Mouse (Mus musculus) liver, postnatal 0 days (tissue): Measurements from ENCODE around the gene Slc39a11.

ENCODE experiments used
- CTCF ChIP-seq: sonication (generic); IDR thresholded peaks from 2 replicates; pipeline ENCODE4 v1.5.1; 2016; ENCODE audit warnings: antibody characterized with exemption, low read depth
- EP300 ChIP-seq: IDR thresholded peaks from 2 replicates; pipeline ENCODE4 v1.6.1; 2016; ENCODE audit warnings: antibody characterized with exemption, low read depth, mild to moderate bottlenecking

GRCm38 (mm10) chr11:113519973-113520372 lies 129.9 kb downstream of the Slc39a11 start:
- TF ChIP-seq CTCF (no peak), EP300 (no peak)
